Mouse (Mus musculus) heart, postnatal 36 days (tissue): ENCODE measurements at regions not wholly inside any gene's neighbourhood (a gene's known extent, or its start where the extent isn't known, plus 50 kb on each side); places are given as distances from the start of the nearest gene placed in this dataset.
A peak's percentile ranks its signal among the peaks of the same experiment; 100 is the strongest.
"Not testable (repeated sequence)": the region's sequence is repeated elsewhere in the genome, so short reads cannot be mapped to it uniquely, and the experiment has no call there.

Source experiments
- DNase-seq, 2 experiments: peaks; one replicate each; pipeline ENCODE4 v3.0.0; 2021 to 2022
- intact Hi-C: fragments of 180-260 bp; cut with DNase I; formaldehyde crosslinking; loops from one replicate; pipeline ENCODE4 v1.15.1; 2025

DNA sequence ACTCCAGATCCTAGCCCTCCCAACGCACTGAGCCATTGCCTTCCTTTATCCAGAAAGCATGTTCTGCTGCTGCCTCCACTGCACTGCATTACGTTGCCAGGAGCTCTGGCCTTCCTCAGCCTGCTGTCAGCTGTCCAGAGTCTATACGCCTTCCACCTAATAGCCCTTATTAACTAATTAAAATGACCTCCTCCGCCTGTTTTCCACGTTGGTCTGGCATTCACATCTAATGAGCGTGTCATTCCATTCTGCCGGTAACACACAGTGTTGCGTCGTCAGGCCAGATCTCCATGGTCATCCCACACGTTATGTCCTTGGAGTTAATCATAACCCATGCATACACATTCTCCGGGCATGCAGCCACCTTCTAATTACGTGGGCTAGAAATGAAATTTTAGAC lies 56.7 kb upstream of the Med4 start:
- no peak for DNase-seq
- intact Hi-C loops, result no loop called here

DNA sequence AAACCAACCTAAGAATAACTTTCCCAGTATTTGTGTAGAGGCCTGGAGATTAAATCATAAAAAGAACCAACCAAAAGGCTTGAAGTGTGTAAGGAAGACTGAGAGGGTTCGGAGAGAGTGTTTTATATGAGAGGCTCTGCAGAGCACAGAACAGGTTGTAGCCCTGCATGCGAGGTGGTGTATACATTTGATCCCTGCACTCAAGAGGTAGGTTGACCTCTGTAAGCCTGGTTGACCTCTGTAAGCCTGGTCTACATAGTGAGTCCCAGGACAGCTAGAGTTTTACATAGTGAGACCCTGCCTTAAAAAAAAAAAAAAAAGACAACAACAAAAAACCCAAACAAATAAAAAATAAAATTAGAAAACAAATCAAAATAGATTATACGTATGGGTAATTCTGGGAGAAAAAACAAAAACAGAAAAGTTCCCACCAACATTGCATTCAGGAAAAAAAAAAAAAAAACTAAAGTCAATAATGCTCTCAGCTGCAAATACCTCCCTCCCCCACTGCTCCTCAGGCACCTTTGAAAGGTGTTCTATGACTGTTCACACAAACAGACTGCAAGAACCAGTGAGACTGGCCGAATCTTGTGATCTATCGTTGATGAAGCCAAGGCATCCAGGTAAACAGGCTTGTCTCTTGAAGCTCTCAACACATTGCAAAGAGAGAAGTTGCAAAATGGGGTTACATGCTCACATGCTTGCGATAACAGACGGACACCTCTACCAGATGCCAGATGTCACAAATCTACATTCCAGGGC lies 57.3 kb upstream of the Med4 start:
- DNase-seq, result no peak
- intact Hi-C loops, result no loop called here

- no peak for DNase-seq
Observed at GRCm38 (mm10) chr14:73451291-73452045, 58.4 kb upstream of the Med4 start.

DNA sequence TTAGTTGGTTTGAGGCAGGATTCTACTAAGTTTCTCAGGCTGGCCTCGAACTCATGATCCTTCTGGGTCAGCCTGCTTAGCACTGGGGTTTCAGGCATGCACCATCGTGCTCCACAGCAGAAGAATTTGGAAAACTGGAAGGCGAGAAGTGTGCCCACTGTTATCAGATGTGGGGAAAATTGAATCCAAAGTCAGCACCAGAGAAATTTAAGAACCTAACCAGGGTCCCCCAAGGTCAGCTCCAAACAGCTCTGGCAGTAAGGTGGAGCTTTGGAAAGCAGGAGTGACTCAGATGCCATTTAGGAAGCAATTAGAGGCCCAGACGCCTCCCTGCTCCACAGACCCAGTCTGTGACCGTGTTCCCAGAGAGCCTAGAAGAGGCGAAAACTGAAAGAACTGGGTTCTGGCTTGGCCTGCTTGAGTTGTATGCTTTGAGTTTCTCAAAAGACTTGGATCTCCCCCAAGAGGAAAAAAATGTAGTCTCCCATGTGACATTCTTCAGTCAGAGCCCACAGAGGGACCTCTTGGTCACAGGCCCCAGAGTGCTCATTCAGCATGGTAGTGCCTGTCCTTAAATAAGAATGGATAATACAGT lies 59.8 kb upstream of the Med4 start:
- intact Hi-C loops, result loop anchor here (2.0 kb wide), 1 partner anchor 23 kb away; no protein-coding TSS in a partner anchor
- no peak for DNase-seq

More at GRCm38 (mm10) chr14:73451291-73452045, 58.4 kb upstream of the Med4 start:
- intact Hi-C loops, result loop anchor here (2.0 kb wide), 1 partner anchor 21 kb away; no protein-coding TSS in a partner anchor

DNA sequence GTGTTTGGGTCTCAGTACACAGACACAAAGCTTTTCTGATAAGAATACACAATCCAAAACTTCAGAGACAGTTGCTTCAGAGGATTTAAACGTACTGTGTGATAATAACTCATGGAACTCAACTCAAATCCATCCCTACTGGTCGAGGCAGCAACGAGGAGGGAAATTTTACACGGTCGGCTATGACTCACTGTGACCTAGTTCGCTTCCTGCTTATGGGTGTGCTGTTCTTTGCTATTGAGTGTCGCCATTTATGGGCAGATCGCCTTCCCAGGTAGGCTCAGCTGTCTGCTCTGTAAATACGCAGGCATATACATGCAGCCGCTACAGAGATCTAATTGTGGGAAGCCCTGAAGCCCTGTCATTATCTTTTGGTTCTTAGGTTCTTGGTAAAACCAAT lies 60.7 kb upstream of the Med4 start:
- DNase-seq, result no peak
- intact Hi-C loops, result no loop called here

DNA sequence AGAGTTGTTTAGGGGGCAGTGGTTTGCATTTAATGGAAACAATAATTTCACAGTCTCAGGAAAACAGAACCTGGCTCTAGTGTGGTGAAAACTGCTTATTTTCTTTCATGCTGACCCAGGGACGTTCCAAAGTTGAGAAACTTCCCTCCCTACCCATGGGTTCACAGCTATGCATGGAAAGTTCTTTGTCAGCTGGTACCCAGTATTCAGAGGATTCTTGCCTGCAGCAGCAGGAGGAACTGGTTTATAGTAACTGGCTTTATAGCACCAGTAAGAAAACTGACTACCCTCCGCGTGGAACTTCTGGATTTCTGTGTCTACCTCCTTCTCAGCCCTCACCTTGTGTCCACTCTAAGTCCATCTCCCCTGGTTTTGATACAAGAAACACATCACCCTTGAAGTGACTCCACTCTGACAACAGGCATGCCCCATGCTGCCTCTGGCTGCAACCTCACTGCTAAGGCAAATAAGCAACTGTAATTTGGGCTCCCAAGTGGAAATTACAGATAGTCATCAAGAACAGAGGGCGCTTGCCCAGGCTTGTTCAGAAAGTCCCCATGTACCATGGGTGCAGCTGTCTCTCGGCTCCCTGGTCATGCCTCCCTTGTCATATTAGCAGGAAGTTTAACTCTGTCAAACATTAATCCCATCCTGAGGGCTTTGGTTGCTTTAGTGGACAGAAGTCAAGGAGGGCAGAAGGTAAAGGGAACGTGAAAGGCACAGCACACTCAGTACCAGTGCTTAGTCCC lies 60.6 kb upstream of the Itm2b start:
- intact Hi-C loops, result no loop called here
- no peak for DNase-seq

DNA sequence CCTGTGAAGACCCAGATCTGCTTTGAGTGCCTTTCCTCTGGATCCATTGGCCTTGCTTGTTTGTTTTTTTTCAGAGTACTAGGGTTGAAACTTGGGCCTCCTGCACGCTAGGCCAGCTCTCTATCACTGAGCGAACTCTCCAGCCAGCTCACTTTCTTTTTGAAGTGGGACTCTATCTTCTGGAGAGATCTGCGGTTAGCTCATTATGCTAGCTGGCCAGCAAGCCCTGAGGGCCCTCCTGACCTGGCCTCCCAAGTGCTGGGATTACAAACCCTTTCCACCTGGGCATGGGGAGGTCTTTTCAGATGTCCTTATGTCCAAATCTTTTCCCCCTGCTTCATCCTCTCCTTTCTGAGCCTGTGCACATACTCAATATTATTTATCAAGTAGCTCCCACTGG lies 59.6 kb upstream of the Itm2b start:
- DNase-seq, result no peak
- intact Hi-C loops, result no loop called here

DNA sequence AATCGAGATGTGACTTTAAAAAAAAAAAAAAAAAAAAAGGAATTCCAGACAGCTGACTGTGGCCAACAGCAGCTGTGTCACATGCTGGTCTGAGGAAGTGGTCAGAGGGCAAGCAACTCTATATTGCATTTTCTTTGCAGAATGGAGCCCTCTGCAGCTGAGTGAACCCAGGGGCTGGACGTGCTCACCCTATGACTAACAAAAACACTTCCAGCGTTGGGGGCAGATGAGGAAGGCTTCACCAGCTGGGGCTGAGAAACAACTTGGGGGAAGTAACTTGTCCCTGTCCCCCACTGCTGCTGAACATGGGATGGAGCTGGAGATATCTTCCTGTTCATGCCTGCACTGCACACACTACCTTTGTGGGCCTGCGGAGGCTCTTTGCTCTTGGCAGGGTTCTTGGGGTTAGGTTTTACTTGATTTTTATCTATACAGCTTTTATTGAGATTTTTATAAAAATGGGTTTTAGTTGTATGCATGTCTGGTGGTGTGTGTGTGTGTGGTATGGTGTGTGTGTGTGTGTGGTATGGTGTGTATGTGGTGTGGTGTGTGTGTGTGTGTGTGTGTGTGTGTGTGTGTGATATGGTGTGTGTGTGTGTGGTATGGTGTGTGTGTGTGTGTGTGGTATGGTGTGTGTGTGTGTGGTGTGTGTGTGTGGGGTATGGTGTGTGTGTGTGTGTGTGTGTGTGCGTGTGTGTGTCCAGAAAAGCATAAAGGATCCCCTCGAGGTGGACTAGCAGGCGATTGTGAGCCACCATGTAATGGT lies 57.0 kb upstream of the Itm2b start:
- intact Hi-C loops, result no loop called here
- peak in 1 of 2 experiments; percentile 21 for DNase-seq

DNA sequence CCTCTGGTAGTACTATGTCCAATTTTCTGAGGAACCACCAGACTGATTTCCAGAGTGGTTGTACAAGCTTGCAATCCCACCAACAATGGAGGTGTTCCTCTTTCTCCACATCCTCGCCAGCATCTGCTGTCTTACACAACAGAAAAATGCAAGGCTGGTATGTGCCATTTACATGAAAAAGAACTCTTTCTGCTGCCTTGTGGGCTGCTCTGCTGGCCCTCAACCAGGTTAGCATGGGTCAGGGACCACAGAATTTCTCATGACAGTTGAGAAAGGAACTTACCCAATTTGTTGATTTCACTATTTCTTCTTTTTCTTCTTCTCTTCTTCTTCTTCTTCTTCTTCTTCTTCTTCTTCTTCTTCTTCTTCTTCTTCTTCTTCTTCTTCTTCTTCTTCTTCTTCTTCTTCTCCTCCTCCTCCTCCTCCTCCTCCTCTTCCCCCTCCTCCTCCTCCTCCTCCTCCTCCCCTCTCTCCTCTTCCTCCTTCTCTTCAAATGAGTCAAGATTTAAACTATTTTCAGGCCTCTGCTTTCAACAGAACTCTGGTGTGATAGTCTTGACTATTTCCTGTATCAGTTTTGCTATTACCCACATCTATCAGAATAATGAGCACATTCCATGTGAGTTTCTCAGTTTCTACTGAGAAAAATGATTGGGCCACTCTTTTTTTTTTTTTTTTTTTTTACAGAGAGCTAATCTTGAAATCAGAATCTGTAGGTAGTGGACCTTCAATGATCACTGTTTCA lies 56.3 kb upstream of the Itm2b start:
- DNase-seq, intact Hi-C loops: not testable (repeated sequence)

DNA sequence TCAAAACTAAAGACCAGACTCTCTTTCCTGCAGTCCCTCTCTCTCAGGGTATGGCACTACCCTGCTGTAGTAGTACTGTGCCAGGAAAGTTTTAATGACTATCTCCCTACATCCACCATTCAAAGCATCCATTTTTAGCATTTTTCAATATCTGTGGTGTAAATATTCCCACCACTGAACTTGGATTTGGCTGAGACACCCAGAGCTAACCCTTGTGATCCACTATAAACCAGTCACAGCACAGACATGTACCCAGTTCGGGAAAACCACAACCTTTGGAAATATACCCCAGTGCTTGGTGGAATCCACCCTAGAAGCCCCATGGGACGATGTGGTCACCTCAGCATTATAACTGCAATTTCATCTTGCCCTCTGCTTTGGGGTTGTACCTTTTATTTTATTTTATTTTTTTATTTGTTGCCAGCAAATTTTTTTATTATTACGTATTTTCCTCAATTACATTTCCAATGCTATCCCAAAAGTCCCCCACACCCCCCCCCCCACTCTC lies 54.8 kb upstream of the Itm2b start:
- intact Hi-C loops, result no loop called here
- DNase-seq, result no peak

- no peak for DNase-seq
- intact Hi-C loops, result no loop called here
Observed at GRCm38 (mm10) chr14:73435839-73436238, 50.8 kb upstream of the Itm2b start.
